Mouse (Mus musculus) bone marrow, adult 2 months (tissue): ENCODE results near the gene Naa15. TPM values are rescaled to one million over a fixed set of nuclear protein-coding genes. Genes with fewer than 3 reads are reported as not detected.

Source experiments
- H3K27ac ChIP-seq: fragments of 200-500 bp; 2 replicates; pipeline ENCODE4 v1.5.1; 2012; ENCODE audit warnings: low read depth, mild to moderate bottlenecking, control low read depth, inconsistent platforms, low read length; ENCODE audit not compliant: control insufficient read depth, poor library complexity, insufficient read depth
- H3K4me1 ChIP-seq: fragments of 200-500 bp; 2 replicates; pipeline ENCODE4 v1.6.1; 2011; ENCODE audit warnings: low read length; ENCODE audit not compliant: control insufficient read depth, insufficient read depth
- H3K4me3 ChIP-seq: fragments of 200-500 bp; replicated peaks from 2 replicates; pipeline ENCODE3; 2011; ENCODE audit warnings: mild to moderate bottlenecking, low read depth, low read length, control low read depth; ENCODE audit not compliant: control insufficient read depth
- CTCF ChIP-seq: fragments of 200-500 bp; IDR thresholded peaks from 2 replicates; pipeline ENCODE4 v1.5.1; 2011; ENCODE audit warnings: low read length, control low read depth; ENCODE audit not compliant: control insufficient read depth, insufficient read depth
- POLR2A ChIP-seq: fragments of 200-500 bp; IDR thresholded peaks from 2 replicates; pipeline ENCODE4 v1.6.1; 2011; ENCODE audit warnings: low read depth, mild to moderate bottlenecking, control low read depth, low read length, borderline replicate concordance; ENCODE audit not compliant: control insufficient read depth
- WGBS: fragments of 180-500 bp; shearing (Covaris S2); methylation state at CpG from one replicate; pipeline ENCODE4 v1.1.7; 2018; 5-methylcytosine and 5-hydroxymethylcytosine counted together
- polyA plus RNA-seq: library from polyadenylated mRNA; stranded (reverse); fragments of >200 nt; gene quantifications from 2 replicates; pipeline ENCODE4 v1.2.4, GENCODE M21; 2011; ENCODE audit warnings: low replicate concordance; ENCODE audit not compliant: missing spikeins, insufficient read depth, insufficient read length

Naa15 gene
- polyA plus RNA-seq, 1 experiment = 83.8 TPM

DNA sequence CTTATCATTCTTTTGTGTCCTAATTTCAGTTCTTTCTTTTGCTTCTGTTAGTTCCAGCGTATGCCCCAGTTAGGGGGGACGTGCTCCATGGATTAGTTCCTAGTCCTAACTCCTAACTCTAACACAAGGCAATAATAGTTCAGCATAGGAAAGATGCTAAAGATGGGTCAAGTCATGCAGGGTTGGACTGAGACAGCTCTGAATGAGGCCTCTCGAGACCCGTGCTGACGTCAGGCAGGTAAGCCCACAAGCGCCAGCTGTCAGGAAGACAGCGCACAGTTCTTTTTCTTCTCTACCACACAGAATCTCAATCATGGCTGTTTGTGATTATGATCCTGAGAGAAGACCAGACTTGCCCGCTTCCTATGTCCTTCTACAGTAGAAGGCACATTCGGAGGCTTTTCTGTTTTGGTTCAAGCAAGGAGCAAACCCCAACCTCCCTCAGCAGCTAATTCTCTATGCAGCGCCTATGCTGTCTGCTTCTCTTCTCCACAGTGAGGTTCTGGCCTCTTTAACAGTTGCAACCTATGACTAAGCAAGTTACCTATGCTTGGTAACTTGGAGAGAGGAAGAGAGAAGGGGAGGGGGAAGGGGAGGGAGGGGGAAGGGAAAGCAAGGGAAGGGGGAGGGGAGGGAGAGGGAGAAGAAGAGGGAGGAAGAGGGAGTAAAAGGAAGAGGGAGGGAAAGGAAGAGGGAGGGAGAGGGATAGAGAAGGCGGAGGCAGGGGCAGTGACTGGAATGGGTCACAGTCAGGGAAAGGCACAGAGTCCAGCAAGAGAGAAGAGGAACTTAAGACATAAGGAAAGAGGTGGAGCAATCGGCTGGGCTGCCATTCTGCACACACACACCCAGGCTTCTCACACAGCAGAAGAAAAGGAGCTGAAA, 103.2 kb downstream of the Naa15 start:
- H3K4me1 ChIP-seq = peaks cover 3% of the 10 kb centered on the region; the same call in 1 of the 2 replicates
- WGBS = 27% methylated on average over 12 of the region's 12 CpGs
- peak overlapping the region; percentile 81 for H3K27ac ChIP-seq
- peak overlapping the region; percentile 39 for H3K4me3 ChIP-seq
- no peak for TF ChIP-seq POLR2A
- TF ChIP-seq CTCF = no peak

- 9% methylated on average over 8 of the region's 8 CpGs for WGBS
- TF ChIP-seq CTCF (no peak), POLR2A (no peak)
- H3K27ac ChIP-seq = peak overlapping the region; percentile 81
- peak overlapping the region; percentile 39 for H3K4me3 ChIP-seq
- peaks cover 3% of the 10 kb centered on the region; the same call in 1 of the 2 replicates for H3K4me1 ChIP-seq
These were observed 103.8 kb downstream of the Naa15 start for GRCm38 (mm10) chr3:51518763-51519121.

GRCm38 (mm10) chr3:51521262-51521661, 106.3 kb downstream of the Naa15 start:
- WGBS = 88% methylated on average over 14 of the region's 14 CpGs
- no peak overlapping the region for H3K27ac ChIP-seq
- TF ChIP-seq CTCF (no peak), POLR2A (no peak)
- peaks cover 3% of the 10 kb centered on the region; the same call in 1 of the 2 replicates for H3K4me1 ChIP-seq
- no peak overlapping the region for H3K4me3 ChIP-seq

DNA sequence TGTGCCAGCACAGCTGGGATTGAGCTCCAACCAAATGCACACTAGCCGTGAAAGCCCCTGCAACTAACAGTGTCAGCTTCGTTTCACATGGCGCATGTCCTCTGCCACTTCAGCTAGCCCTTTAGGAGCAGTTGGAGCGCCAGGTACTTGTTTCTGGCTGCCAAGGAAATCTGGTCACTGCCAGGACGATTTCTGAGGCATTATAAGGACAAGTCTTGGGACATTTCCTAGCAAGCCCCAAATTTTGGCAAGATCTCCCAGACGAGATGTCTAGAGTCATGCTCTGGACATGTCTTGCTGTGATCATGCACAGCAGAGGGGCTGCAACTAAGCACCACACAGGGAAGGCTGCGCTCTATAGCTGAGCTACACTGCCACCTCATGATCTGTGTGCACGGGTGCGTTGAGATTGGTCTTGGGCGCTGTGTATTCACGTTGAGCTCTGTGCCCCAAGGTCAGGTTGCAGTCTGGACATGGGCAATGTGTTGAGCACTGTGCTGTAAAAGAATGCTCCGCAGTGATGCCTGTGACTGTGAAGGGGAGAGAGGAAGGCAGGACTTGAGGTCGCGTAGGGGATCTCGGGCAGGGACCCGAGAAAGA, 110.3 kb downstream of the Naa15 start:
- TF ChIP-seq POLR2A (no peak), CTCF (no peak)
- Histone ChIP-seq H3K4me3 (no peak overlapping the region), H3K4me1 (no peaks in the 10 kb centered on the region; the same call in 1 of the 2 replicates), H3K27ac (no peak overlapping the region)
- WGBS = 88% methylated on average over 16 of the region's 16 CpGs

Other genes with a start within 250 kb of the Naa15 start
- 14.4 and 18.3 TPM in 2 replicates for gene Noct, start 190.7 kb upstream of the Naa15 start, polyA plus RNA-seq
- 27.6 and 28.7 TPM in 2 replicates for gene Elf2, start 74.5 kb upstream of the Naa15 start, polyA plus RNA-seq
- gene Mgarp, start 18.4 kb upstream of the Naa15 start, polyA plus RNA-seq = not detected in 2 replicates
- gene Ndufc1, start 6.2 kb upstream of the Naa15 start, polyA plus RNA-seq = 72.8 and 74.8 TPM in 2 replicates
- 4.3 and 12.3 TPM in 2 replicates for gene Rab33b, start 68.8 kb downstream of the Naa15 start, polyA plus RNA-seq
- gene Setd7, start 145.7 kb downstream of the Naa15 start, polyA plus RNA-seq = 5.5 and 12.0 TPM in 2 replicates
- gene Mgst2, start 245.2 kb downstream of the Naa15 start, polyA plus RNA-seq = 28.6 and 134 TPM in 2 replicates